Mouse (Mus musculus) heart, adult 2 months (tissue): ENCODE measurements at regions not wholly inside any gene's neighbourhood (a gene's known extent, or its start where the extent isn't known, plus 50 kb on each side); places are given as distances from the start of the nearest gene placed in this dataset.

Experiments
- DNase-seq, 2 experiments: peaks; one replicate each; pipeline ENCODE4 v3.0.0; 2021
- H3K27ac ChIP-seq: fragments of 200-600 bp; 2 replicates; pipeline ENCODE4 v1.8.1; 2022
- H3K27me3 ChIP-seq: fragments of 200-500 bp; 2 replicates; pipeline ENCODE4 v1.6.1; 2012; ENCODE audit warnings: mild to moderate bottlenecking, low read length, inconsistent platforms, mixed read lengths; ENCODE audit not compliant: control insufficient read depth, insufficient read depth
- H3K36me3 ChIP-seq: fragments of 200-500 bp; 2 replicates; pipeline ENCODE4 v1.6.1; 2012; ENCODE audit warnings: low read length, inconsistent platforms; ENCODE audit not compliant: control insufficient read depth, insufficient read depth
- H3K4me1 ChIP-seq: fragments of 200-500 bp; 2 replicates; pipeline ENCODE4 v1.6.1; 2011; ENCODE audit warnings: low read length; ENCODE audit not compliant: control insufficient read depth, insufficient read depth
- H3K4me3 ChIP-seq: fragments of 200-600 bp; 2 replicates; pipeline ENCODE4 v1.8.1; 2022
- H3K79me2 ChIP-seq: fragments of 200-500 bp; replicated peaks from 2 replicates; pipeline ENCODE4 v1.6.1; 2012; ENCODE audit warnings: mild to moderate bottlenecking, inconsistent platforms, low read length, moderate library complexity, mixed read lengths; ENCODE audit not compliant: control insufficient read depth, insufficient read depth
- H3K9ac ChIP-seq: fragments of 200-500 bp; 2 replicates; pipeline ENCODE4 v1.6.1; 2012; ENCODE audit warnings: low read depth, mild to moderate bottlenecking, control low read depth, inconsistent platforms, low read length, mixed read lengths
- CTCF ChIP-seq: fragments of 200-600 bp; IDR thresholded peaks from 2 replicates; pipeline ENCODE4 v1.8.1; 2022; ENCODE audit warnings: antibody characterized with exemption, mild to moderate bottlenecking, moderate library complexity
- EP300 ChIP-seq: fragments of 200-500 bp; IDR thresholded peaks from 2 replicates; pipeline ENCODE4 v1.6.1; 2011; ENCODE audit warnings: low read depth, low read length, control low read depth; ENCODE audit not compliant: insufficient read depth
- POLR2A ChIP-seq: fragments of 200-500 bp; IDR thresholded peaks from 2 replicates; pipeline ENCODE4 v1.6.1; 2011; ENCODE audit warnings: mild to moderate bottlenecking, low read depth, low read length, control low read depth; ENCODE audit not compliant: insufficient read depth
- WGBS: fragments of 180-500 bp; shearing (Covaris S2); methylation state at CpG from one replicate; pipeline ENCODE4 v1.1.7; 2018; 5-methylcytosine and 5-hydroxymethylcytosine counted together
- intact Hi-C: fragments of 180-260 bp; cut with DNase I; formaldehyde crosslinking; loops from one replicate; pipeline ENCODE4 v1.15.1; 2025

- no peaks in the 10 kb centered on the region for H3K4me1 ChIP-seq
- H3K36me3 ChIP-seq = no peaks in the 10 kb centered on the region
- H3K27me3 ChIP-seq = no peaks in the 10 kb centered on the region
- H3K9ac ChIP-seq = no peak overlapping the region
- WGBS = 55% methylated on average over 3 of the region's 3 CpGs
- no peaks in the 10 kb centered on the region for H3K79me2 ChIP-seq
- no peak for TF ChIP-seq CTCF
- TF ChIP-seq POLR2A = no peak
- no peak for TF ChIP-seq EP300
- intact Hi-C loops = no loop called here
- H3K4me3 ChIP-seq = no peak overlapping the region
- no peak overlapping the region for H3K27ac ChIP-seq
- no peak for DNase-seq
Observed at GRCm38 (mm10) chr4:153251943-153252342, 230.7 kb downstream of the Ajap1 start.

- DNase-seq = peak in 1 of 2 experiments; percentile 9
- no peaks in the 10 kb centered on the region for H3K27me3 ChIP-seq
- H3K9ac ChIP-seq = no peak overlapping the region
- no peak overlapping the region for H3K27ac ChIP-seq
- H3K79me2 ChIP-seq = no peaks in the 10 kb centered on the region
- H3K36me3 ChIP-seq = no peaks in the 10 kb centered on the region
- WGBS = 44% methylated on average over 8 of the region's 8 CpGs
- intact Hi-C loops = no loop called here
- H3K4me3 ChIP-seq = no peak overlapping the region
- TF ChIP-seq CTCF (no peak), POLR2A (no peak), EP300 (no peak)
- no peaks in the 10 kb centered on the region for H3K4me1 ChIP-seq
Observed at GRCm38 (mm10) chr4:153251311-153251710, 231.3 kb downstream of the Ajap1 start.

GRCm38 (mm10) chr4:153236680-153237079, 245.9 kb downstream of the Ajap1 start:
- no peaks in the 10 kb centered on the region for H3K79me2 ChIP-seq
- no peak overlapping the region for H3K9ac ChIP-seq
- H3K4me3 ChIP-seq = no peak overlapping the region
- no peak for DNase-seq
- TF ChIP-seq EP300 = no peak
- no peak for TF ChIP-seq CTCF
- TF ChIP-seq POLR2A = no peak
- intact Hi-C loops = no loop called here
- no peaks in the 10 kb centered on the region; the same call in 1 of the 2 replicates for H3K27me3 ChIP-seq
- no peaks in the 10 kb centered on the region for H3K36me3 ChIP-seq
- 21% methylated on average over 12 of the region's 12 CpGs for WGBS
- H3K4me1 ChIP-seq = no peaks in the 10 kb centered on the region
- H3K27ac ChIP-seq = no peak overlapping the region

GRCm38 (mm10) chr4:153233762-153234161, 248.8 kb downstream of the Ajap1 start:
- Histone ChIP-seq H3K4me1 (no peaks in the 10 kb centered on the region), H3K9ac (no peak overlapping the region), H3K79me2 (no peaks in the 10 kb centered on the region), H3K4me3 (no peak overlapping the region), H3K27ac (no peak overlapping the region), H3K27me3 (no peaks in the 10 kb centered on the region; the same call in 1 of the 2 replicates), H3K36me3 (no peaks in the 10 kb centered on the region)
- TF ChIP-seq EP300 = no peak
- no peak for TF ChIP-seq CTCF
- no peak for TF ChIP-seq POLR2A
- intact Hi-C loops = loop anchor here (5.0 kb wide), 1 partner anchor 56 kb away; no protein-coding TSS in a partner anchor
- whole genome bisulfite sequencing = 64% methylated on average over 5 of the region's 5 CpGs
- no peak for DNase-seq

- WGBS = 40% methylated on average over 5 of the region's 5 CpGs
- DNase-seq = no peak
Observed at GRCm38 (mm10) chr4:153229221-153229620, 253.4 kb downstream of the Ajap1 start.

GRCm38 (mm10) chr4:153227680-153228420, 254.8 kb downstream of the Ajap1 start:
- intact Hi-C loops = no loop called here
- WGBS = 39% methylated on average over 13 of the region's 13 CpGs

More at GRCm38 (mm10) chr4:153229221-153229620, 253.4 kb downstream of the Ajap1 start:
- Histone ChIP-seq H3K27me3 (no peaks in the 10 kb centered on the region; the same call in 1 of the 2 replicates), H3K9ac (no peak overlapping the region), H3K36me3 (no peaks in the 10 kb centered on the region), H3K4me3 (no peak overlapping the region), H3K27ac (no peak overlapping the region), H3K79me2 (no peaks in the 10 kb centered on the region), H3K4me1 (no peaks in the 10 kb centered on the region)
- TF ChIP-seq CTCF (peak; percentile 35), POLR2A (no peak)
- intact Hi-C loops = no loop called here

More at GRCm38 (mm10) chr4:153227680-153228420, 254.8 kb downstream of the Ajap1 start:
- Histone ChIP-seq H3K27me3 (no peaks in the 10 kb centered on the region; the same call in 1 of the 2 replicates), H3K36me3 (no peaks in the 10 kb centered on the region), H3K79me2 (no peaks in the 10 kb centered on the region), H3K4me1 (no peaks in the 10 kb centered on the region), H3K4me3 (no peak overlapping the region), H3K27ac (no peak overlapping the region), H3K9ac (no peak overlapping the region)
- TF ChIP-seq EP300 (no peak), POLR2A (no peak), CTCF (no peak)
- no peak for DNase-seq
